Mouse (Mus musculus) thymus, adult 2 months (tissue): ENCODE results near the gene E2f3.

Source experiments
- CTCF ChIP-seq: fragments of 200-500 bp; IDR thresholded peaks from 2 replicates; pipeline ENCODE4 v1.5.1; 2012; ENCODE audit warnings: mild to moderate bottlenecking, control low read depth, low read length, moderate library complexity, borderline replicate concordance; ENCODE audit not compliant: control insufficient read depth, poor library complexity, insufficient read depth; ENCODE audit errors: extremely low read depth
- POLR2A ChIP-seq: fragments of 200-500 bp; IDR thresholded peaks from 2 replicates; pipeline ENCODE4 v1.6.1; 2012; ENCODE audit warnings: mild to moderate bottlenecking, low read length, control low read depth, moderate library complexity; ENCODE audit not compliant: control insufficient read depth, poor library complexity, insufficient read depth; ENCODE audit errors: extremely low read depth

DNA sequence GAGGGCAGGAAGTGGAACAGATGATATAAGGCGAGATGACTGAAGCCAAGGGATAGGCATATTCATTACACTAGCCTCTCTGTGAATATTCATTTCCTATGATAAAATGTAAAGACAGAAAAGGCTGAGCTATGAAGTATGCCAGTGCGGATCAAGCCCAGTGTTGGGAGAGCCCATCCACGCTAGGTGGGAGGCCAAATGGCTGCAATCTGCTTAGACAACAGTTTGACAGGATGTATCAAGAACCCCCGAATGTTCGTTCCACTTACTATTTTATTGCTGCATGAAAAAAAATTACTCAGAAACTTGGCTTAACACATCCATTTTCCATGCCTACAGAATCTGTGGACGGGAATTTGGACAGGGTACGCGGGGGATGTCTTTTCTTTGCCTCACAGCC lies 28.7 kb upstream of the E2f3 start:
- TF ChIP-seq CTCF (no peak), POLR2A (no peak)
